Comparison of ENCODE assay signal across 10 mouse cellular contexts in genomic region chr7:142916178-142916577, GRCm38 (mm10). TPM values are rescaled to one million over a fixed set of nuclear protein-coding genes. Genes with fewer than 3 reads are reported as not detected.
A peak's percentile ranks its signal among the peaks of the same experiment; 100 is the strongest.
DNase-seq lines count a peak whose midpoint lies in the region; ATAC-seq lines count a peak whose summit lies in the region.
"Had no signal": no experiment of that assay in that cellular context is flagged by ENCODE, and none has a peak within 500 bp of the region (broad histone marks: within the 10 kb centered on the region; RNA-seq: fewer than 3 reads in every experiment).

No protein-coding gene starts in this region.

- peaks cover 7% of the 10 kb centered on the region; the same call in 1 of the 2 replicates for H3K4me1 ChIP-seq in forebrain, embryonic 13.5 days
- H3K4me1 ChIP-seq in heart, embryonic 11.5 days (ENCODE audit: control insufficient read depth, insufficient read depth, low read length), result peaks cover 4% of the 10 kb centered on the region; the same call in 1 of the 2 replicates
- H3K4me1 ChIP-seq: liver, embryonic 13.5 days had no signal

- H3K27ac ChIP-seq in forebrain, embryonic 13.5 days, result no peak overlapping the region; the same call in 1 of the 2 replicates
- no peak overlapping the region for H3K27ac ChIP-seq in heart, embryonic 11.5 days (ENCODE audit: low read depth, low read length)
- H3K27ac ChIP-seq: liver, embryonic 13.5 days had no signal

- WGBS in forebrain, embryonic 13.5 days, result 30% methylated on average over 8 of the region's 8 CpGs
- 43% methylated on average over 8 of the region's 8 CpGs for WGBS in heart, embryonic 11.5 days (ENCODE audit: insufficient replicate concordance)

- peak; percentile 40 for DNase-seq in adrenal gland, postnatal 14 days
- no peak for DNase-seq in adrenal gland, postnatal 4 days (ENCODE audit: low spot score in 2 of 2)
- DNase-seq in cerebellum, adult 11 months, result peak; percentile 22
- DNase-seq in kidney, postnatal 36 days, result peak; percentile 12 to 21
- no peak for DNase-seq in lung, adult 18-20 months
- no peak for DNase-seq in left cerebral cortex, adult 9 months (ENCODE audit: low spot score in 2 of 2)
- DNase-seq: liver, embryonic 13.5 days had no signal

- H3K4me3 ChIP-seq in forebrain, embryonic 13.5 days, result no peak overlapping the region
- H3K4me3 ChIP-seq in heart, embryonic 11.5 days (ENCODE audit: low read depth, low read length), result no peak overlapping the region
- H3K4me3 ChIP-seq: liver, embryonic 13.5 days had no signal

- H3K36me3 ChIP-seq in forebrain, embryonic 13.5 days (ENCODE audit: poor library complexity, severe bottlenecking), result no peaks in the 10 kb centered on the region
- no peaks in the 10 kb centered on the region for H3K36me3 ChIP-seq in heart, embryonic 11.5 days (ENCODE audit: control insufficient read depth, insufficient read depth, low read length)
- H3K36me3 ChIP-seq: liver, embryonic 13.5 days had no signal

- H3K27me3 ChIP-seq in forebrain, embryonic 13.5 days, result no peaks in the 10 kb centered on the region; the same call in 1 of the 2 replicates
- H3K27me3 ChIP-seq in heart, embryonic 11.5 days (ENCODE audit: control insufficient read depth, insufficient read depth, low read length), result peaks cover 58% of the 10 kb centered on the region

- peak; percentile 42; the same call in 1 of the 2 replicates for ATAC-seq in forebrain, embryonic 13.5 days
- no peak for ATAC-seq in heart, embryonic 11.5 days (replicated peaks; ENCODE audit: insufficient number of reproducible peaks, low FRiP score, low TSS enrichment)

- no peak overlapping the region for H3K9ac ChIP-seq in forebrain, embryonic 13.5 days
- H3K9ac ChIP-seq in heart, embryonic 11.5 days (ENCODE audit: low read depth, low read length), result no peak overlapping the region
- H3K9ac ChIP-seq: liver, embryonic 13.5 days had no signal

- H3K9me3 ChIP-seq in forebrain, embryonic 13.5 days (replicated peaks), result no peaks in the 10 kb centered on the region
- H3K9me3 ChIP-seq in heart, embryonic 11.5 days (replicated peaks; ENCODE audit: control insufficient read depth, low read length), result no peaks in the 10 kb centered on the region
- H3K9me3 ChIP-seq: liver, embryonic 13.5 days had no signal

- no peak overlapping the region for H3K4me2 ChIP-seq in forebrain, embryonic 13.5 days
- H3K4me2 ChIP-seq in heart, embryonic 11.5 days, result no peak overlapping the region
- H3K4me2 ChIP-seq: liver, embryonic 13.5 days had no signal

RNA-seq across cellular contexts. Expression of gene Th, which starts 14.8 kb away (rescaled TPM):
- 485 and 500 TPM in 2 replicates for total RNA-seq in adrenal gland, postnatal 14 days (2021)
- total RNA-seq in adrenal gland, postnatal 4 days (2021), result 100 to 1,000 TPM; 528 to 536 TPM
- 8.0 and 9.9 TPM in 2 replicates for polyA plus RNA-seq in forebrain, embryonic 13.5 days (2015; fragmentation: Nextera tagmentation; extraction: Ambion mirVana)
- 1.5 TPM in 2 replicates for polyA plus RNA-seq in heart, embryonic 11.5 days (2014; fragmentation: Nextera tagmentation; extraction: Ambion mirVana)
- polyA plus RNA-seq: liver, embryonic 13.5 days had no signal

RNA-seq across cellular contexts. Expression of gene Ascl2, which starts 52.9 kb away (rescaled TPM):
- 0.45 TPM in 1 of 2 replicates, not detected in the other for total RNA-seq in adrenal gland, postnatal 14 days (2021)
- under 1 TPM; 0.36 to 0.96 TPM for total RNA-seq in adrenal gland, postnatal 4 days (2021)
- polyA plus RNA-seq in forebrain, embryonic 13.5 days (2015; fragmentation: Nextera tagmentation; extraction: Ambion mirVana), result 0.21 TPM in 1 of 2 replicates, not detected in the other
- 0.42 and 0.44 TPM in 2 replicates for polyA plus RNA-seq in heart, embryonic 11.5 days (2014; fragmentation: Nextera tagmentation; extraction: Ambion mirVana)
- total RNA-seq: gastrocnemius, adult 8-10 months had no signal

Comparison
In these comparisons a context has a peak if more than half of its experiments do, and no peak if none do; other contexts are left out.
1. DNase-seq: peak in adrenal gland, postnatal 14 days (single experiment), cerebellum, adult 11 months (single experiment) and kidney, postnatal 36 days (2 of 2); none in adrenal gland, postnatal 4 days (0 of 2), lung, adult 18-20 months (0 of 2) and left cerebral cortex, adult 9 months (0 of 2).